Mouse (Mus musculus) cerebellum, adult 8-10 months (tissue): ENCODE data around the gene Zbtb25.

Experiments
- DNase-seq: peaks from one replicate; pipeline ENCODE4 v3.0.0; 2022

The Zbtb25 gene

DNA sequence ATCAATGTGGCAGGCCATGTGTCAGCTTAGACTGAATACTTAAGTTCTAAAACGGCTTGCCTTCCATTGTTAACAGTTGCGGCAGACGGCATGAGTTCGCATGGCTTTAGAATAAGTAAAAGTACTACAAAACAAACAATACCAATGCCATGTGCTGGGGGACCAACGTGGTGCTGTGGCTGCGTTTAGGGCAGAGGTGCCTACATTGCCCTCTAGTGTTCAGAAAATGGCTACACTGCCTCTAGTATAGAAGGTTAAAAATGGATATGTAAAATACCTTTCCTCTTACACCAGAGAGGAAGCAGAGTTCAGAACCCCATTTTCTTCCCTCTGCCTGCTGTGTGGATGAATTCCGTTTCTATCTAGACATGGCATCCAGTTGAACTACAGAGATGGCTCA is 7.2 kb upstream of the Zbtb25 start:
- no peak for DNase-seq

DNA sequence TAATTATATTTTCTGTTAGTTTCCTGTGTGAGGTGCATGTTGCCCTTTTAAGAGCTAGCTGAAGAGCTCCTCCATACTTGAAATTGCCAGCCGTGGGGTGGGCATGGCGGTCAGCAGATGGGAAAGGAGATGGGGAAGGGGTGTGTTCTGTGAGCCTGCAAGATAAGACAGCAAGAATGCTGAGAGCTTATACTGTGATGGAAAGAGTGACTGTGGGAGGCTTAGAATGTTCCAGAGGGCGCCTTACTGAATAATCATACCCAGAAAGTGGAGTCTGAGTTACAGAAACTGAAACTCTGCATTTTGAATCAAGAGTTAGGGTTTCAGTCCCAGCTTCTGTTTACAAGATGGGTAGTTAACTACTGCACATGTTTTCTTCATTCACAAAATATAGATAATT is 6.1 kb upstream of the Zbtb25 start:
- DNase-seq: no peak

DNA sequence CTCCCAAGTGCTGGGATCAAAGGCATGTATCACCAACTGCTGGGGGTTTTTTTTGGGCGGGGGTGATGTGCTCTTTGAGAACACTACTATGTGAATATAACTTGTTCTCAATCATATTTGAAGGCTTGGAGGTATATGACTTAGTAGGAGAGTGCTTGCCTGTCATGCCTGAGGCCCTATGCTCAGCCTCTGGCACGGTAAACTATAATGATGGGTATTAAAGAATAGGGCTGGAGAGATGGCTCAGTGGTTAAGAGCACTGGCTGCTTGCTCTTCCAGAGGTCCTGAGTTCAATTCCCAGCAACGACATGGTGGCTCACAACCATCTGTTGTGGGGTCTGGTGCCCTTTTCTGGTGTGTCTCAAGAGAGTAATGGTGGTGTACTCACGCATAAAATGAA is 5.5 kb upstream of the Zbtb25 start:
- no peak for DNase-seq

DNA sequence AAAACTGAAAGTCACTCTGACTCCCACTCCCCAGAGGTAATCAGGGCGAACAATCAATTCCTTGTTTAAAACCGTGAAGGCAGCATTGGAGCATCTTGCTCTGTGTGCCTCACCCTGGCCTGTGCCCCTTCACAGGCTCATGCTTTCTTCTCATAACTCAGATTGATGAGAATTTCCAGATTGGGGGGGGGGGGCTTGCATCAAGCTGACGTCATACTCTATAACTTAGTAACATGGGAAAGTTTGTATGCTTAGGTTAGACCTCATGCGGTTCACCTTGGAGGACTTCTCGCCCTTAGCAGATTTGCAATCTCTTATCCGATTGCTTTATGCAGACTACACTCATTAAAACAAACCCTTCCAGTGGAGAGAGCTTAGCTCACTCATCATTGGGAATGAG is 4.6 kb upstream of the Zbtb25 start:
- DNase-seq: no peak

DNA sequence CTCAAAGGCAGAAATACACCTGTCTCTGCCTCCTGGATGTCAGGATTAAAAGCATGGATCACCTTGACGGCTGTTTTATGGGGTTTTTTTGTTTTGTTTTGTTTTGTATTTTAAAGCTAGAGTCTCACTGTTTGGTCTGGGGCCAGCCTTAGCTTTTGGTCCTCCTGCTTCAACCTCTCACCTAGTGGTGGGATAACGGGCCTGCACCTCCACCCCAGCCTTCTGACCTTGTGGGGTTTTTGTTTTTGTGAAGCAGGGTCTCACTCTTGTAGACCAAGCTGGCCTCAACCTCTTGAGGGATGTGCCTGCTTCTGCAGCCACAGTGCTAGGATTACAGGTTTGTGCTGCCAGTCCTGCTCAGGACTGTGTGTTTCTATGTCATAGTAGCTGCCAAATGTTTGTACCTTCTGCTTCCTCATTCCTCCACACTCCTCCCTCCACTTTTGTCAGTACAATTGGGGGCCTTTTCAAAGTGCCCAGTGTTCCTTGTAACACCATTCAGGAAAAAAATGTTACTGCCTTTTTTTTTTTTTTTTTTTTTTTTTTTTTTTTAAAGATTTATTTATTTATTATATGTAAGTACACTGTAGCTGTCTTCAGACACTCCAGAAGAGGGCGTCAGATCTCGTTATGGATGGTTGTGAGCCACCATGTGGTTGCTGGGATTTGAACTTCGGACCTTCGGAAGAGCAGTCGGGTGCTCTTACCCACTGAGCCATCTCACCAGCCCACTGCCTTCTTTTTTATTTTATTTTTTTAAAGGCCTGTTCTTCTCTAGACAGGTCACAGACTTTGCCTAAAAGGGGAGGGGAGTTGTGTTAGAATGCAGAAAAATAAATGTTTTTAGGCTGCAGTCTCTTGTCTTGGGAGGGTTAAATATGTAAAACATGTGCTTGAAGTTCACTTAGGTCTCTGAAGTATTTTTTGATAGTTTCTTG is 3.7 kb upstream of the Zbtb25 start:
- no peak for DNase-seq

DNA sequence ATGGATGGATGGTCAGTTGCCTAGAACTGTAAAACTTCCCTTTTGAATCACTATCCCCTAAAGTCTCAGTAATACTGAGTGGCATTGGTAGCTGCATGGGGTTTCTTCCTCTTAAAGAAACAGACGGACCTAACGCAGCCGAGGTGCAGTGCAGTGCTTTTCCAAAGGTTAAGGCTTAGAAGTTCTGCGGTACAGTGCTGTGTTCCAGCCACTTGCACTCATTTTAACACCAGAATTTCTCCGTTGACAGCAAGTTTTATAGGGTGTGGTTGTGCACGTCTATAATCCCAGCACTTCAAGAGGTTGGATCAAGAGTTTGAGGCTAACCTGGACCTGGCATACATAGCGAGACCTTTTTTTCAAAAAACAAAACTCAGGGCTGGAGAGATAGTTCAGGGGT is 2.6 kb upstream of the Zbtb25 start:
- DNase-seq: no peak

DNA sequence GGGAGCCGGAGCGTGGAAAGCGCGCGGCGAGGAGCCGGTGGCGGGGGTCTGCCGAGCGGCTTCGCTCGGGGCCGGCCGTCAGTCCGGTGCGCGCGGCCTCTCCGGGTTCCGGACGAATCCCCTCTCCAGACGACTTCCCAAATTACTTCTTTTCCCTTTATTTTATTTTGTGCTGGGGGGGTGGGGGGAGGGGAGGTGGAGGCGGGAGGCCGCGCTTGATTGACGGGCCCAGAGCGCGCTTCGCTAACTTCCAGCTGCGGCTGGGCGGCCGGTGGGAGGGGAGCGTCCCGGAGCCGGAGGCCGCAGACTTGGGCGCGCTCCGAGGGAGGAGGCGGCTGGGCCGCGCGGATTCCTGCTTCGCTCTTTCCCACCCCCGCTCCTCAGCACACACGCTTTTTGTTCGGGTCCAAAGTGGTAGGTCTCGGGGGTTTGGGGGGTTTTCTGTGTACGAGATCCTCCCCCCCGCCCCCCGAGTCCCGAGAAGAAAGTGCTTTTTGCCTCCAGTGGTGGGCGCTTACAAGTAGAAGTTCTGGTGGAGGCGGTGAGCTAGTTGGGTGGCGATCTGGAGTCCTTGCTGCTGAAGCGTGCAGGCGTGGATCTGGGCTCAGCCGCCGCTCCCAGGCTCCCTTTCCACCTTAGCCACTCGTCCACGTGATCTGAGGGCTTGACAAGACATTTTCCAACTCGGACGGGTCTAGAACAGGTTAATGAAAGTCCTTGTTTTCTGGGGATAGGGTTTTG is 1.6 kb upstream of the Zbtb25 start:
- peak; percentile 46 for DNase-seq

DNA sequence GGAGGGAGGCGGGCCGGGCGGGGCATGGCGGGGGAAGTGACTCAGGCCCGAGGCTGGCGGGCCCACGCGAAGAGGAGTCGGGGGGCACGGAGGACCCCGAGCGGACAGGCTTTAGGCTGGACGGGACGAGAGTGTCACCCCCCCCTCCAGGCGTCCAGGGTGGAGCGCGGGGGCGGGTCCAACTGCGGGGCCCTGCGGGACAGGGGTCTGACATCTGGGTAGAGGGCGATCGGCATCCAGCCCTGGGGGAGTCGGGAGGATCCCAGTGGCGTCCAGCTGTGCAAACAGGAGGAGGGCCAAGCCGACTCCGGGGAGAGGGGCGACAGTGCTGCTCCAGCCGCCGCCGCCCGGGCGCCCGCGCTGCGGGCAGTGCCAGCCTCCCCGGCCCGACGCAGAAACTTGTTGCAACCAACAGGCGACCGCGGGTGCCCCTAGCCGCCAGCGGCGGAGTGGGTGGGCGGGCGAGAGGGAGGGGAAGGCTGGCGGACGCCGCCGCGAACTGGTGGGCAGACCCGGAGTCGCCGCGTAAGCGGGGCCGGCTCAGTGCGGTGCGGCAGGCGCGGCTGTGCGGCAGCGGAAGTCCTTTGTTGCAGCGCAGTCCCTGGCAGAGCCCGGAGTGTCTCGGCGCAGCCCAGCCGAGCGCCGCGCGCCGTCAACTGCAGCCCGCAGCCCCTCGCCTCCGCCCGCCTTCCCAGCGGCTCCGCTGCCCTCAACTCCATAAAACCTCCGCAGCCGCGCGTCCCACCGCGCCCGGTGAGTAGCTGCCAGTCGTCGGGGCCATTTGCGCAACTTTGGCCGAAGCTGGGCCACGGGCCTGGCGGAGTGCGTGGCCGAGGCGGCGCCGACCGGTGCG is 802 bp upstream of the Zbtb25 start, which contains the start of gene Zbtb1:
Zbtb1 (plus strand) TSS at position 289 of the 853 bp plus-strand sequence.
- DNase-seq: peak; percentile 80

DNA sequence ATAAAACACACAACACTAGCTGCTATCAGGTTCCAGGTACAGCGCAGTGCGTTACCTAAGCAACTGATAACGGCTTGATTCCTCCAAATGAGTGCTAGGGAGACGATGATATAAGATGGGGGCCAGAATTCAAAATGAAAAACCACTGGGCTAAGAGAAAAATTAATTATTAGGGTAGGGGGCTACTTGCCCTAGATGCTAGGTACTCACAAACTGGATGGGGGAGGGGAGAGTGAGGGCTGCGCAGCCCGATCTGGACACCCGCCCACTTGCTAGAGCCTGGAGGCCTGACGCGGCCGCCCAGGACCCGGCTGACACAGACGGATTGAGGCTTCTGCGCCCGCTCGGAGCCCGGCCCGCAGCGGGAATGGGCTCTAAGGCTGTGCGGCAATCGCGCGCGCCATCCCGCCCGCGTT is 604 bp downstream of the Zbtb25 start:
- no peak for DNase-seq

DNA sequence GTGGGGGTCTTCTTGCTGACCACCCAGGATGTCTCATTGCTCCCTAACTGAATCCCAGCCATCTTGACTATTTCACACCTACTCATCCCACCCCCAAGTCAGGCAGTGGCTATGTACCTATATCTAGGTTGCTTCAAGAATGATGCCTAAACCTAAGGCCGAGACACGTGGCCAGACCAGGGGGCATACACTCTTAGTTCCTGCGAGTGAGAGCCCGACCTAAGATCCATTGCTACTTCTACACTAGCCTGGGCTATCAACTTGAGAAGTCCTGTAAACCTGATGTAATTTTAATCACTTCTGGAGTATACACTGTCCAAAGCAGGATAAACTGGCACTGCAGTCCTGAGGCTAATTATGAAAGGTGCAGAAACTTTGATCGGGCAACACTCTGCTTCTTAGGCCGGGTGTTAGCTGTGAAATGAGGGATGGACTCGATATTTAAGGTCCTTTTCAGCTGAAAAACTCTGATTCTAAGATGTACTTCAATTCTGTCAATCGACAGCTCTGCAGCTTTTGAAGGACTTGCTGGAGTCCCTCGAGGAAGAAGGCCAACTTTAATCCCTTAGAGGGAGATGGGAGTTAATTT is 1.1 kb downstream of the Zbtb25 start:
- DNase-seq: peak; percentile 24

DNA sequence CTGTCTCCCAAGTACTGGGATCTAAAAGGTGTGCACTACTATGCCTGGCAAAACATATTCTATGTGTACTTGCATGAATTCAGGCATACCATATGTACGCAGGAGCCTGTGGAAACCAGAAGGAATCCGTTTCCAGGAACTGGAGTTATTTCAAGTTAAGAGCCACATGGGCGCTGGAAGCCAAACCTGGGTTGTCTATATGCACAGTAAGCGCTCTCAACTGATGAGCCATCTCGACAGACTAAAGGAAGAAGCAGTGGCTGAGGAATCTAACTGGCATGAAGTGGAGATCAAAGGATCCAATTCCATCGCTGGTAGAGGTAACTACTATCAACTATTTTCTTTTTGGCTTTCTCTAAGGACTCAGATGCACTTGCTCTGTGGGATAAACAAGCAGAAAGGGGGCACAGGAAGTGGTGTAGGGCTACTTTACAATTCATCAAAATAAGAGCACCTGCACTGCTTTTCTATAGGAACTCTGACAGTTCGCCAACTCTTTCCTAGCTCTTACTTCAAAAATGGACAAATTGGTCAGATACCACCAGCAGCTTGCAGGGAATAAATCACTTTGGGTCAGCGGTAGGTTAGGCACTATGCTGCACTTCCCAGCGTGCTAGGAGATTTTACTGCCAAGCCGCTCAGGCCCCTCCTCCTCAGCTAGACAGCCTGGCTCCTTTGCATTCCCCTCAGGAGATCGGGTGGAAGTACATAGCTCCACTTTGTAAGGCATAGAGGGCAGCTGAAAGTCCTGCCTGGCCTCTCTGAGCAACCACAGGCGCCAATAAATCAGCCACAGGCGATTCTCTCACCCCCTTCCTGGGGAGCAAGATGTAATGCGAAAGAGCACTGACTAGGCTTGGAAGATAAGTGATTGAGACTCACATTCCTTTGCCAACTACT is 2.1 kb downstream of the Zbtb25 start:
- peak; percentile 30 for DNase-seq

DNA sequence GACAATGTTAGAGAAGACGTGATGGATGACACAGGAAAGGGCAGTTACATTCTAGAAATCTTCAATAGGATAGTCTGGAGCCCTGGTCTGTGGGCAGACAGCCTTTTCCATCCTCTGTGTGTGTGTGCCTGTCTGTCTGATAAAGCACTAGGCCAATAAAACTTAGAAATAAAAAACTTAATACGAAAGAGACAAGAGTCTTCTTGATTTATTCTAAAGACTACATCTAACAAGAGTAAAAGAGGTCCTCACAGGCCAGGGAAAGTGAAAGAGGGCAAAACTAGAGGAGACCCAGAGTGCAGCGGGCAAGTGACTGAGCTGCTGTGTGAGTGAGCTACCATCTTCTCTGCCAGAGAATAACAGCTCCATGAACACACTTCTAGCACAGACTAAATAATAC is 3.1 kb downstream of the Zbtb25 start:
- no peak for DNase-seq

DNA sequence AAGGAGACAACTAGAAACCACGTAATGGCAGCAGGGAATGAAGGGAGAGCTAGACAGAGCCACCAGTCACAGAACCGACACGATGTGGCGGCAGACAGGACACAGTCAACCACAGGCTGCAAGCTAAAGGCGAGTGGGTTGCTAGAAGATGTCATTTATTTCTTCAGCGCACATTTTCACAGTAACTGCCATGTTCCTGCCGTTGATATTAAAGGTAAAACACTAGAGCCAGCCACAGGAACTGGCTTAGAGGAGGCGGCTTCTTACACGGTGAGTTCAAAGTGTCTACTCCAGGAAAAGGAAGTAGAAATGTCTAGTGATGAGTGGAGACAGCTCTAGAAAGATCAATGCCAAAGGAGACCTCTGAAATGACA is 7.1 kb downstream of the Zbtb25 start:
- no peak for DNase-seq

DNA sequence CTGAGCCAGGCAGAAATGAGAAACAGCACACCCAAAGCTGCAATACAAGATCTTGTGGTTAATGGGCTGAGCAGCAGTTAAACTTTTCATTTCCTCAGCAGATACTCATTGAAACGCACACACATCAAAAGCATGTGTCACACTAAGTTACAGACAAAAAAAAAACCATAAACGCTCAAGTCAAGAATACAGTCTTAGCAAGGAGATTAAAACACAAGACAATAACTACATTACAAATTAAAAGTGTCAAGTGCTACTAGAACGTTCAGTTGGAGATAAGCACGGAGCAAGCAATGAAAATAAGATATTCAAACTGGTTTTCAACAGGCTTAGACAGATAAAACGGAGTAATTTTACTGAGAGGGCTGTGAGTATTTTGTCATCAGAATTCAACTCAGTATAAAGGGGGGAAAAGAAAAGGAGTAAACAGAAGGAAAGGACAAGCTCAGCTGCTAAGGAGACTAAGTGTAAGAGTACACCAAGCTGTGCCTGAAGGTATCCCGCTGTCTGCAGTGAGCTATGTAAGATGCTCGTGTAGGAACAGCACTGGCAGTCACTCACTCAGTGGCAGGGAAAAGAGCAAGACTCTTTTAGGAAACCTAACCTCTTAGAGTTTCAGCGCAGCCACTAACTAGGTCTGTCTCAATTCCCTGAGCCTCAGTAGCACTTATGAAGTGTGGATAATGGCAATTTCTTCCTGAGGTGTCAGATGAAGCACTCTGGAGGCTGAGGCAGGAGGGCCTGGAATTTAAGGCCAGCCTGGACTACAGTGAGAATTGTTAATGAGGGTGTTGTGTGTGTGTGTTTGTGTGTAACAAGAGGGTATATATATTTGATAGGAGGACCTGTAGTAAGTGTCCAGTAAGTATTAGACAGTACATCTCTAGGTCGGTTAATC is 7.7 kb downstream of the Zbtb25 start:
- no peak for DNase-seq

DNA sequence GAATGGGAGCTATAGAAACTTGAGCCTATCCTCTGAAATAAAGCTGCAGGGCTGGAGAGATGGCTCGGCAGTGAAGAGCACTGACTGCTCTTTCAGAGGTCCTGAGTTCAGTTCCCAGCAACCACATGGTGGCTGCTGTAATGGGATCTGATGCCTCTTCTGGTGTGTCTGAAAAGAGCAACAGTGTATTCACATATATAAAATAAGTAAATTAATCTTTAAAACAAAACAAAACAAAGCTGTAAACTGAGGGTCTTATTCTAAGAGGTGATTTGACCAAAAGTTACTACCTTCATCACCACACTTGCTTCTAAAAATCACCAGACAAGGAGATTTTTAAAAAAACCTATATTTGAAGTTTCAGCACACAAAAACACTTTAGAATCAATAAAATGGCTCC is 8.5 kb downstream of the Zbtb25 start:
- no peak for DNase-seq

DNA sequence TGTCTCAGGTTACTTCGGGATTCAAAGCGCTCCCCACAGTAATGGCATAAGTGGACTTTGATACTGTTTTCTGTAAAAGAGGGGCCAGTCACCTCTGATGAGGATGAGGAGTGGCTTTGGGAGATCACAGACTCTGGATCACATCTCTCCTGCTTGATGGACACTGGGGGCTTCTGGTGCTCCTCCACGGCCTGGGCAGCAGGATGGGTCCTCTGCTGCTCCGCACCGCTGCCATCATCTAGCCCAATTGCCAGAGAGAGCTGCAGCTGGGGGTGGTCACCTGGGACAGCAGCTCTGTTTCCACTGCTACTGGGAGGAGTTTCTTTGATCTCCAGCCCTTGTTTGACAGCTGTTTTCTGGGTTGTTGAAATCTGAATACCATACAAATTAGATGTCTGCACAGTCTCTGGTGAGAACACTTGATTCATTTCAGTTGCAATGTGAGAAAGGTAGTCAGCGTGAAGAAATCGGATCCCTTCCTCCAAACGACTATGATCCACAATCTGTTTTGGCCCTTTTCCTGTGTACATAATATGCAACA is 19.7 kb downstream of the Zbtb25 start:
- DNase-seq: no peak

DNA sequence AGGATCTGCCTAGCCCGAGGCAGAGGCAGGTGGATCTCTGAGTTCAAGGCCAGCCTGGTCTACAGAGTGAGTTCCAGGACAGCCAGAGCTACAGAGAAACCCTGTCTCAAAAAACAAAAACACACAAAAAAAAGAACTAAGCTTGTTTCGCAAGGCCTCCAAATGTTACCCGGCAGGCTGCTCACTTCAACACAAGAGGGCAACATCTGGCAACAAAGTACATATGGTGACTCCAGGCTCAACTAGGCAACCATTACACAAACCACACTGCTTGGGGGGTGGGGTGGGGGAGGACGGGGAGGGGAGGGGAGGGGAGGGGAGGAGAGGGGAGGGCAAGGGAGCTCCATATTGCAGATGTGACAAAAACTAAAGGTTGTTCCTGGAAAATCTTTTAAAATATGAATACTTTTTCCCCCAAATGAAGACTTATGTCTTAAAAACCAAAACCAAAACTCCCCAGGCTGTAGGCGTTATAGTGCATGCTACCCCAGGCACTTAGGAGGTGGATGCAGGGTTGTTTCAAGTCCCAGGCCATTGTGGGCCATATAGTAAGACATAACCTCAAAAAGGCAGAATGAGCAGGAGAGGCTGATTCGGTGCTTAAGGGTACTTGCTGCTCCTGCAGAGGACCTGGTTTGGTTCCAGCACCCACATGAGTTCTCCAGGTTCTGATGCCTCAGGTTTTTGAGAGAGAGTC is 23.5 kb downstream of the Zbtb25 start:
- DNase-seq: no peak

DNA sequence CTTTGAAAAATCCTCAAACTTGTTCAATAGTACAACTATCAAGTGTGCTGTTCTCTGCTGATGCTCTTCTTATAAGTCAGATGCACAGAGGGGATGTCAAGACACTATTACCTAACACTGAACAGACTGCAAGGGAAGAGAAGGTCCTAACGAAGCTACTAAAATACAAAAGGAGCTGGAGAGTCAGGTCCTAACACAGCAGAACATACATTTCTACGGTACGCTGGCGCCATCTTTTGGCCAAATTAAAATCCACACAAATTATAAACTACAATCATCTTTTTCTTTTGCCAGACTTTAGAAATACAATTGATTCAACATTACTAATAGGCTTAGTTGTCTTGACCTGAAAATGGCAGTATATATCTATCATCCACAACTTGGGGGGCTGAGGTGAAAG is 28.3 kb downstream of the Zbtb25 start:
- DNase-seq: peak; percentile 71

DNA sequence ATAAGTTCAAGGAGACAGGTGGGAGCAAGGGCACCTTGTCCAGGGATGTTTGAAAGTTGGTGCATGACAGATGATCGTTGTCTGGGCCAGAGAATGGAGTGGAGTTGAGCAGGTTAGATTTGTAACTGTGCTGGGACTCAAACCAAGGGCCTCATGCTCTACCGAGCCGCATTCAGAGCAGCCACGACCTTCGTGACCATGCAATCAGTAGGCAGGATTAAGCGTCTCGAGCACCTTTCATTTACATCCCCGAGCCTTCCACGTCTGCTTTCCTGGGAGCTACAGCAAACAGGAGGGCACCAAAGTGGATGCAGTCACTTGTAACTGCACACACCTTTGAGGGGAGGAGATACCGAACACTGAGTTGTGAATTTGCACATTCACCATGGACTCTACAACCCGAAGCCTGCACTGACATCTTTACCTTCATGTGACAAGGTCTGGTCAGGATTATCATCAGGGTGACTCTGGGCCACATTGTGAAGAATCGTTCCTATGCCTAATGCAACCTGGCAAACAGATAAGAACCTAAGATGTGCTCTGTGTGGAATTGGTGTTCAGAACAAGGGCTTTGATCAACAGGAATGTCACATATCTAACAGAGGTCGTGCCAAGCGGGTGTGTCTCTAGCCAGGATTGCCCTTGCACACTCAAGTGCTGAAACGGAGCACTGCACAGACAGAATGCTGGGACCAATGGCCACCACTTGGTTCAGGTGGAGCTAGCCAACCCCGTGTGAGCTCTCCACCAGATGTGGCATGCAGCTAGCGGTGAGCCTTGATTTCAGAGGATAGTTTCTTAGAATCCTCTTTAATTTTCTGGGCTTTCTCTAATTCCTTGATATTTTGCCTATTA is 33.1 kb downstream of the Zbtb25 start:
- DNase-seq: no peak
